Mouse (Mus musculus): ENCODE results near the gene 2310009B15Rik. TPM values are rescaled to one million over a fixed set of nuclear protein-coding genes. Genes with fewer than 3 reads are reported as not detected.

2310009B15Rik gene
- polyA plus RNA-seq, 1 experiment from 2014 or later = 5.2 TPM

- H3K36me3 ChIP-seq (ENCODE audit: inconsistent target) = no peaks in the 10 kb centered on the region
- no peak overlapping the region for H3K4me3 ChIP-seq (ENCODE audit: inconsistent target)
- no peaks in the 10 kb centered on the region for H3K79me2 ChIP-seq (ENCODE audit: inconsistent target)
- 21% methylated on average over 27 of the region's 27 CpGs for WGBS (ENCODE audit: missing documents)
- no peak overlapping the region for H3K27ac ChIP-seq
Observed at GRCm38 (mm10) chr1:138837786-138838743, 18.6 kb downstream of the 2310009B15Rik start.

GRCm38 (mm10) chr1:138835355-138835900 is 21.2 kb downstream of the 2310009B15Rik start:
- Histone ChIP-seq H3K36me3 (ENCODE audit: inconsistent target) (no peaks in the 10 kb centered on the region), H3K4me3 (ENCODE audit: inconsistent target) (no peak overlapping the region), H3K79me2 (ENCODE audit: inconsistent target) (no peaks in the 10 kb centered on the region), H3K27ac (no peak overlapping the region)
- 4% methylated on average over 3 of the region's 3 CpGs for WGBS (ENCODE audit: missing documents)

GRCm38 (mm10) chr1:138831309-138831708 is 25.3 kb downstream of the 2310009B15Rik start:
- 2% methylated on average over 15 of the region's 16 CpGs for whole genome bisulfite sequencing (ENCODE audit: missing documents)
- H3K4me3 ChIP-seq (ENCODE audit: inconsistent target) = peak overlapping the region; percentile 23
- H3K79me2 ChIP-seq (ENCODE audit: inconsistent target) = no peaks in the 10 kb centered on the region
- H3K36me3 ChIP-seq (ENCODE audit: inconsistent target) = no peaks in the 10 kb centered on the region
- no peak overlapping the region for H3K27ac ChIP-seq

DNA sequence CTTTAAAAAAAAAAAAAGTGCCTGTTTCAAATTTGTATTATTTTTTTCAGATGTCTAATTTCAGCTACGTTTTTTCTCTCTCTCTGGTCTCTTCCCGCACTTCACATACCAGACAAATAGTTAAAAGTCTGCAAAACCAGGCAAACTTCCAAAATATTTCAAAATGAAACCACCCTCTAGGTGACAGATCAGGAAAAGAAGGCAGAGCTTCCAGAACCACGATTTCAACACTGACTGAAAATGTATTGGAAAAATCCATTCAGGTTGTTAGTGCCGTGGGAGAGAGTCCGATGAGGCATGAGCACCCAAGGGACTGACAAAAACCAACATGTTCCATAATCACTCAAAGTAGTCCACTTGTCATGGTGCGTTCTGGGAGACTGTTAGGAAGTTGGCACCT is 29.8 kb downstream of the 2310009B15Rik start:
- H3K27ac ChIP-seq = no peak overlapping the region
- WGBS (ENCODE audit: missing documents) = 80% methylated on average over 6 of the region's 6 CpGs

GRCm38 (mm10) chr1:138822985-138823322 is 33.7 kb downstream of the 2310009B15Rik start:
- Histone ChIP-seq H3K79me2 (ENCODE audit: inconsistent target) (no peaks in the 10 kb centered on the region), H3K27ac (no peak overlapping the region), H3K4me3 (ENCODE audit: inconsistent target) (no peak overlapping the region), H3K36me3 (ENCODE audit: inconsistent target) (no peaks in the 10 kb centered on the region)
- 100% methylated on average over 1 of the region's 1 CpGs for WGBS (ENCODE audit: missing documents)

More for the DNA sequence above, 29.8 kb downstream of the 2310009B15Rik start:
- Histone ChIP-seq H3K79me2 (ENCODE audit: inconsistent target) (no peaks in the 10 kb centered on the region), H3K4me3 (ENCODE audit: inconsistent target) (no peak overlapping the region), H3K36me3 (ENCODE audit: inconsistent target) (no peaks in the 10 kb centered on the region)

GRCm38 (mm10) chr1:138822255-138822984 is 34.2 kb downstream of the 2310009B15Rik start:
- Histone ChIP-seq H3K36me3 (ENCODE audit: inconsistent target) (no peaks in the 10 kb centered on the region), H3K4me3 (ENCODE audit: inconsistent target) (no peak overlapping the region), H3K27ac (no peak overlapping the region), H3K79me2 (ENCODE audit: inconsistent target) (no peaks in the 10 kb centered on the region)
- WGBS (ENCODE audit: missing documents) = 60% methylated on average over 7 of the region's 7 CpGs

Other genes starting within 250 kb of the 2310009B15Rik start
- 52.7 to 66.7 TPM (median 66.2 TPM) in 3 replicates for gene Nek7, start 236.7 kb downstream of the 2310009B15Rik start, polyA plus RNA-seq (2018)
- not detected in 3 replicates for gene Lhx9, start 8.3 kb downstream of the 2310009B15Rik start, polyA plus RNA-seq (2018)
- 13.8 to 25.0 TPM (median 15.0 TPM) in 3 replicates for gene Dennd1b, start 106.6 kb upstream of the 2310009B15Rik start, polyA plus RNA-seq (2018)

All from macrophage (primary cell).